Mouse (Mus musculus) neutrophil, adult 5-6 weeks (primary cell): ENCODE data around the gene Tbc1d10c. TPM values are rescaled to one million over a fixed set of nuclear protein-coding genes. Genes with fewer than 3 reads are reported as not detected.

ENCODE experiments used
- ATAC-seq: fragments of 151-379, 151-347 bp; 2 replicates; pipeline ENCODE4 v1.8.0; 2017; ENCODE audit warnings: mild to moderate bottlenecking, moderate TSS enrichment; ENCODE audit not compliant: insufficient number of reproducible peaks, poor library complexity, low FRiP score, severe bottlenecking; ENCODE audit errors: extremely low read depth
- total RNA-seq: library from RNA; stranded (forward); fragments of 200-1000 nt; gene quantifications from 2 replicates; pipeline ENCODE4 v1.2.3, GENCODE M21; 2017

Gene Tbc1d10c
- 231 and 269 TPM in 2 replicates for total RNA-seq

DNA sequence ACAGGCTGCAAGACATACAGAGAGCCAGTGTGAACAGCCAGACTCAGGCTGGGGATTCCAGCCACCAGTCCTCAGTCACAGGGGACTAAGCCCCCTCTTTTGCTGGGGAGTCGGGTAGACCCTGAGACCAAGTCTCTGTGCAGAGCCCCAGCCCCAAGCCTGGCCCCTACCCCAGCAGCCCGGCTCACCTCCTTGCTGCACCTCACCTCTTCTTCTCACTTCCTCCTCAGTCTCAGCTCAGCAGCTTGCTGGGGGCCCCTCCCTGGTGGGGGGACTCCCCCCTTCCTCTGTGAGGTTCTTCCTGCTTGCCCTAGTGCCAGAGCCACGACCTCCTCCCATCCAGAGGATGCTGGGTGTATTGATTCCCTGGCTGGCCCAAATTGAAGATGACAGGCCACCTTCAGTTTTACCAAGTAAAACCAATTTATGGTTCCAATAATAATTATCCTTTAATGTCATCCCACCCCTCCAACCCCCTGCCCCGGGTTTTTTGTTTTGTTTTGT is at the start of gene Tbc1d10c:
Tbc1d10c (minus strand) TSS at position 454 of the 504 bp plus-strand sequence.
- peak; percentile 71 for ATAC-seq

DNA sequence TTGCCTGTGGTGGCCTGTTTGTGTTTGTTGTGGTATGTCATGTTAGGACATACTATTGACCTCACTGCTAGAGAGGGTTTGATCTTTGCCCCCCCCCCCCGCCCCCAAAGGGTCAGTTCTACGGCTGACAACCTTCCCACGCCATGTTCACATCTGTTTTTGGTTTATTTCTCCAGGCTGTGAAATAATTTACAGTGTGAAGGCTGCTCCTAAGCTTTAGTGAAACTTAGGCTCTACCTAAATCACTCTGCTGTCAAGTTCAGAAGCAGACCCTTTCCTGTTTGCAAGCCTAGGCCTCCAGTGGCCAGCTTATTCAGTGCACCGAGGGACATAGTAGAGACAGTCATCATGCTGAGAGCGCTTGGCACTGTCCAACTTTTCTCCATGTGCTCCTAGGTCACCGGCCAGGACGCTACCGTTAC is 49.2 kb upstream of the Tbc1d10c start:
- no peak for ATAC-seq

DNA sequence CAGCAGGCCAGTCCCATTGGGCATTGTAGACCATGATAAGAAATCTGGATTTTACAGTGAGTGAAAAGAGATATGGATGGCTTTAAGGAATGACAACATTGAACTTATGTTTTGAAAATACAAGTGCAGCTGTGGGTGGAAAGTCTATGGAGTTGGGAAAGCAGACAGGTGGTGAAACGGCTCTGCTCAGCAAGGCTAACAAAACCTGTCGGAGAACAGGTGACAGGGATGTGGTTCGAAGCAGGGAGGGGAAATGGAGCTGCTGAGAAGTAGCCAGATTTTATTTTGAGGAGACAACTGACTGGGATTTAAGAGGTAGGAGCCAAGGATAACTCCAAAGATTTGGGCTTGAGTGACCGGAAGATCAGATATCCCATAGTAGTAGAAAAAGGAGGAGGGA is 43.5 kb upstream of the Tbc1d10c start:
- ATAC-seq, result no peak

DNA sequence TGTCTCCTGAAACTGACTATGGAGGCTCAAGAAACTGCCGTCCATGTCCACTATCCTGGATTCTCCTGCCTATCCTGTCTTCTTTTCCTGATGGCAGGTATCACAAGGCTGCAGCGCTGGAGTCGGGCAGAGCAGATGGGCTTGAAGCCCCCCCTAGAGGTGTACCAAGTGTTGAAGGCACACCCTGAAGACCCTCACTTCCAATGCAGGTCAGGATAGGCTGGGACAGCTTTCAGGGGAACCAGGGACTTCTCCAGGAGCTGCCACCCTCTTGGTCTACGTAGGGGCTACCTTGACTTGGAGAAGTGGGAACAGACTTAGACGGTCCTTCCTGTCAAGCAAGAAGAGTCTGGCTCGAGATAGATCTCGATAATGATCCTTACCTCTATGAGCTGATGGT is 41.6 kb upstream of the Tbc1d10c start:
- no peak for ATAC-seq

DNA sequence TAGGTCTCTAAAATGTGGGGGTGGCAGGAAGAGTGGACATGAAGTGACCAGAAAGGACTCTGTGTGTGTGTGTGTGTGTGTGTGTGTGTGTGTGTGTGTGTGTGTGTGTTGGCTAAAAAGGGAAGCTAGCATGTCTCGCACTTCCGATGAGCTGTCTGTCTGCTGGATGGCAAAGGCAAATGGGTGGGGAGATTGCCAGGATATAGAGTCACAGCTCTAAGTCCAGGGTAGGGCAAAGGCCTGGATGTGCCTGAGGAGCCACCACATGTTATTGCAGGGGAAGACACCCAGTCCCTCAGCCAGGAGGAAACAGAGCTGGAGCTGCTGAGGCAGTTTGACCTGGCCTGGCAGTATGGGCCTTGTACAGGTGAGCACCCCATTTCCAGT is 41.1 kb upstream of the Tbc1d10c start:
- ATAC-seq, result peak; percentile 11; the same call in 1 of the 2 replicates

DNA sequence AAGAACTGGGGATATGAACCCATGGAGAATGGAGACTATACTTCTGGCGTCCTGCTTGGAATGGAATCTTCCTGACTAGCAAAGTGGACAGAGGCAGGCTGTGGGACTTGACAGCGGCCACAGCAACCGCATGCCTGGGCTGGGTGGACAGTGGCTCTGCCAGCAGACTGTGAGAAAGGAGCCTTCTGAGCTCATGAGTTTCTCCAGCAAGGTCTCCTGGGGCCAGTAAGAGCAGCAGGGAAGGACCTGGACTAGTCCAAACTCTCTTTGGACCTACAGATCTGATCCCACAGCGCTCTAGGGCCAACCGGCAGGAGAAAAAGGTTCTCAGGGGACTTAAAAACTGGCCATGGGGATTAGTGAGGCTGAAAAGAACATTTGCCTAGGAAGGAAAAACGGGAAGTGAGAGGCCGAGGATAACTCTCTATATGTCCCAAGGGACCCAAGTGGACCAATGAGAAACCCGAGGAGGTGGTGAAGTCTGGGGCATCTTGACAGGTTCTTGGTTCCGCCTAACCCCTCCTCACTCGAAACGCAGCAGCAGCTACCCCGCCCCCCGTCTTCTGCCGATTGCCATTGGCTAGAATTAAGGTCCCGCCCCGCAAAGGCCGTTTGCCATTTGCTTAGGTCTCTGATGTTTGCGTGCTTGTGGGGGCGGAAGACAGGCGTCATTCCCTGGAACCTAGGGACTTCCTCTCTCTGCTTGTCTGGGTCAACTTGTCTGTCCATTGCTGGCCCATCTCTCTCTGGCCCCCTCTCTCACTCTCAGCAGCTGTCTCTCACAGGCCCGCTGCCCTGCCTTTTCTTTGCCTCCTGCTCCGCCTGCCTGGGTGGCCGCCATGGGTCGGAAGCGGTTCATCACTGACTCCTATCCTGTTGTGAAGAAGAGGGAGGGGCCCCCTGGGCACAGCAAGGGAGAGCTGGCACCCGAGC is 40.4 kb upstream of the Tbc1d10c start, which contains the start of gene Pold4:
Pold4 (plus strand) TSS at position 647 of the 933 bp plus-strand sequence.
- peak; percentile 78 for ATAC-seq

DNA sequence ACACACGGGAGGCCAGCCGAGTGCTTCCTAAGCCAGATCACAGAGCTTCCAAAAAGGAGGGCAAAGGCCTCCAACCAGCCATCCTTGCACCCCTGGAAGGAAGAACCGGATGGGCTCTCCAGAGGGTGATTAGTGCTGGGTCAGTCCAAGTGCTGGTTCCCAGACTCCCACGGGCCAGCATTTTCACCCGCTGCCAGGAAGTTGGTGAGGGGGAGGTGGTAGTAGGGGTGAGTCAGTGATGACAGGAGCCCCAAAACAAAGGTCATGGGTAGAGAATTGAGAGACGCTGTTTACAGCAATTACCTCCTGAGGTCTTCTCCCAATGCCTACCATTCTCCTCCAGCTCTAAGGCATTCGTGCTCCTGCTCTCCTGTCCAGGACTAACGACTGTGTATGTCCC is 39.3 kb upstream of the Tbc1d10c start:
- no peak for ATAC-seq

DNA sequence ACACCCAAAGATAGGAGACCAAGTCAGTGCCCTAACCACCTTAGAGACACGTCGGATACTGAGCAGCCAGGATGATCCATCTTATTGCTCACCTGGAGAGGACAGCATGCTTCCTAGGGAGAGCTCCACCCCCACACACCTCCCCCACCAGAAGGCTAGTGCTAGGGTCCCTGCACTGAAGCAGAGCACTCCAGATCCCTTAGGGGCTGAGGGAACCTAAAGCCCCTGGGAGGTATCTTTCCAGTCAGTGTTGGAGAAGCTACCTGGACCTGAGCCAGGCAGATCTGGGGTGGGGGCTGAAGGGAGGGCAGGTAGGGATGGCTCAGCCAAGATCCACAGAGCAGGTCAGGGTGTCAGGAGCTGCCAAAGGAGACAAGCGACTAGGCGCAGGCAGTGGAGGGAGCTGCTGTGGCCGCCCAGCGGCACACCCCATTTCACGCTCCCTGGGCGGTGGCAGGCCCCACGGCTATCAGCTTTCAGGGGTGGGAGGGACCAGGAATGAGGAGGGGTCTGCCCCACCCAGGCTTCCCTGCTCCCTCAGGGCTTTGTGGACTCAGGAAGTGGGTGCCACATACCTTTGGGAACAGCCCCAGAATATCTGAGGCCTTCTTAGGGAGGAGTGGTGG is 38.5 kb upstream of the Tbc1d10c start:
- no peak for ATAC-seq

DNA sequence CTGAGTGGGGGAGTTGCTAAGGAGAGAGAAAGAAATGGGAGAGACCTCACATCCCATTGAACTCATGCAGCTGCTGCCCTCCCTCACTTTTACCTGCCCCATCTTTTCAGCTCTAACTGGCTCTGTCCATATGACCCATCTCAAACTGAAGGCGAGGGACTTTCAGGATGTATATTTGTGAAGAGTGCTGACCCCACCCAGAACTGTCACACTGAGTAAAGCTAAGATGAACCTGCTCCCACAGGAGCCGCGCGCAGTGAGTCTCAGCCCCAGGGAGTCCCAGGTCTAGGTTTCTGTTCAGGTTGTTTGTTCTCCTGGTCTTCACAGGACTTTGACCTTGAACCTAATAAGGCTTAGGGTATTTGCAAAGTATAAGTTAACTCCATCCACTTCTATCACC is 37.8 kb upstream of the Tbc1d10c start:
- ATAC-seq, result no peak

DNA sequence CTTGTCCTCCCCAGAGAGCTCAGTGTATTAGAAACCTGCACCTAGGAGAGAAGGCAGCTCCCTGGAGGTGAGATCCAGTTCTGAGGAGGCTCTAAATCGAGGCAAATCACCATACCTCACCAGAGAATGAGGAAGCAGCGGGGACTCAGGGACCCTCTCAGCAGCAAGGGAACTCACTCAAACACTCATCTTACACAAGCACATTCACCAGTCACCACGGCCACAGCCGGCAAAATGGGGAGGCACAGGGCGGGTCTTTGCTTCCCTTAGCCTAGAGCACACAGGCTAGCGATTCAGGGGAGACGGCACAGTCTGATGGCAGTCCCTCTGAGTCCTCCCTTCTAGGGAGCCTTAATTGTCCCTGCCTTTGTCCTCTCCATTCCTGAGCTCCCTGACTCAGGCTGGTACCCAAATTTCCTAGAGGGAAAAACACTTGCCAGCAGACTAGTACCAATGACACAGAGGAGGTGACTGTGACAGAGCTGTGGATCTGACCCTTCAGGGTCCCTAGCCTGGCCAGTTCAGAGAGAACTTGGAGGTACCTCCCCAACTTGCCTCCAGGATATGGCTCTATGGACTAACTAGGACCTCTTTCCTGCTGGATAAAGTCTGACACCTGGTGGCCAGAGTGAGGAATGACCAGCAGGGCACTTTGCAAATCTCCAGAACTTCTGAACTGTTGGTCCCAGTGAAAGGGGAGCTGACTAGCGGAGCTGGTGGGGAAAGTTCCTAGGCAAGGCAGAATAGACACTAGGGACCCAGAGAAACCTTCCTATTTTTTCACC is 37.0 kb upstream of the Tbc1d10c start:
- ATAC-seq, result peak; percentile 34; the same call in 1 of the 2 replicates

DNA sequence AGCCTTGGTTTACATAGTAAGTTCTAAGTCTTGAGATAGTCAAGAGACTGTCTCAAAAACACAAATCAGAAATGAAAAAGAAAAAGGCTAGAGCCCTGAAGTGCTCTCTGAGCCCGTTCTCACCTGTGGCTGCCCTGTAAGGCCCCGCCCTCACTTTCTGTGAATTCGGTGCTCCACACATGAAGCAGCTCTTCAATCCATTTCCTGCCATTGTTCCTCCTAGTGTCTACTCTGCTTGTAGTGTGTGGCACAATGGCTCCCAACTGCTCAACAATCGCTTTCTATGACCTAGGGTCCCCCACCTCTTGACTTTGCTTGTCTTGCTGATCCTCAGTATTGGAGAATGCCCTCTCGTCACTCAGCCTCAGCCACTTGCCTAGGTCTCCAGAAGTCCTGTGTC is 36.4 kb upstream of the Tbc1d10c start:
- ATAC-seq, result no peak

DNA sequence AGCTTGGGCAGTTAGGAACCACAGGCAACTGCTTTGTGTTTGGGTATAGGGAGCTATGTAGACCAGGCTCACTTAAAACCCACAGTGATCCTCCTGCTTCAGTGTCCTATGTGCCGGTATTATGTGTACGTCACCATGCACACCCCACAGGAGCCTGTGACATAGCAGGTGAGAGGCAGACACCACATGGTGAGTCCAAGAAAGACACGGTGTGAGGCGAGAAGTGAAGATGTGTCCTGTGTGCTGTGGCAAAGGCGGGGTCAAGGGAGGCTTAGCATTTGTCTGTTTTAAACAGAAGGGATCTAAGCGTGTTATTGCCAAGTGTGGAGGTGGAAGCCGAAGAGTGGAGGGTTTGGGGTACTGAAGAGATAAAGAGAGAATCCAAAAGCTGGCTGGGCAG is 35.7 kb upstream of the Tbc1d10c start:
- peak; percentile 3; the same call in 1 of the 2 replicates for ATAC-seq

DNA sequence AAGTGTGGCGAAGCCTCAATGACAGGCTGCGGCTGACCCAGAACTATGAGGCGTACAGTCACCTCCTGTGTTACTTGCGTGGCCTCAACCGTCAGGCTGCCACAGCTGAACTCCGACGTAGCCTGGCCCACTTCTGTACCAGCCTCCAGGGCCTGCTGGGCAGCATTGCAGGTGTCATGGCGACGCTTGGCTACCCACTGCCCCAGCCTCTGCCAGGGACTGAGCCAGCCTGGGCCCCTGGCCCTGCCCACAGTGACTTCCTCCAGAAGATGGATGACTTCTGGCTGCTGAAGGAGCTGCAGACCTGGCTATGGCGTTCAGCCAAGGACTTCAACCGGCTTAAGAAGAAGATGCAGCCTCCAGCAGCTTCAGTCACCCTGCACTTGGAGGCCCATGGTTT is 31.1 kb upstream of the Tbc1d10c start:
- ATAC-seq, result peak; percentile 7; the same call in 1 of the 2 replicates

DNA sequence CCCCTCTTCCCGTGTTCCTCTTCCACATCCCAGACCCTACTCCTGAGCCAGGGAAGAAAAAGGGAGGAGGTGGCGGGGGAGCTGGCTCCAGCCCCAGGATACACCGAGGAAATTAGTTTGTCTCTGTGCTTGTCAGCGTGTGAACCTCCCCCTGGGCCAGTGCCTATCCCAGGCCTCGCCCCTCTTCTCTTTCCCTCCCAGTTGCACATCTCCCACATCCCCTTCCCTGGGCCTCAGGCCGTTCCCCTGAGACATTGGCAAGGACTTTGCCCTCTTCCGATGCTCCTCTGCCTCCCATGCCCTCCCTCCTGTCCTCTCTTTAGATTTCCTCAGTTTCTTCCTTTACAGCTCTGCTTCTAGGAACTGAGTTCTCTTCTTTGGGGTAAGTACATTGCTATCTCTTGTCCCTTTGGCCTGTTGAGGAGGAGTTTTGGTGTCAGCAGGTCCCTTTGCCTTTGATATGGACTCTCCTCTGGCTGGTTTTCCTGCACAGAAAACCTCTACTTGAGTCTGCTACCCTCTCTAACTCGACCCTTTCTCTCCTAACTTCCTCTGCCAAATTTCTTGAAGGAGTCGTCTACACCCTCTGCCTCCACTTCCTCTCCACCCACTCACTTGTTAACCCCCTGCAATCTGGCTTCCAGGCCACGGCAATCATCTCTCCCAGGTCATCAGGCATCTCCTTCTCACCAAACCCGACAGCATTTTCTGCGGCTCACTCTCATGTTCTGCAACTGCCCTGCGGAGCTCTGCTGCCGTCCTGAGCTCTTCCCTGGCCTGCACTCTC is 30.1 kb upstream of the Tbc1d10c start:
- ATAC-seq, result no peak

DNA sequence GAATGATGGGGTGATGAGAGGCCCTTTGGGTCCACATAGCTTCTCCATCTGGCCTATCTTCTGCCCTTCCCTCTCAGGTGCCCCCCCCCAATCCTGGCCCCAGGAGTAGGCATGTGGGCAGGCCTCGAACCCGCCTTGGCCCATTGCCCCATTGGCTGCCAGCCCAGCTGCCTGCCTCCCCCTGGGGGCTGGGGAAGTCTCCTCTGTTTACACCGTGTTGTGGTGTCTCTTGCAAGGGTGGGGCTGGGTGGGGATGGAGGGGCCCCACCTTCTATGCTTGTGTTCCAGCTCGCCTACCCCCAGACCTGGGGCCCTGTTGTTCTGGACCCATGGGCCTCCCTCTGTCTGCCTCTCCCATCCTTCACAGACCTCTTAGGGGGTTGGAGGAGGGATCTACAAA is 29.3 kb upstream of the Tbc1d10c start:
- no peak for ATAC-seq

DNA sequence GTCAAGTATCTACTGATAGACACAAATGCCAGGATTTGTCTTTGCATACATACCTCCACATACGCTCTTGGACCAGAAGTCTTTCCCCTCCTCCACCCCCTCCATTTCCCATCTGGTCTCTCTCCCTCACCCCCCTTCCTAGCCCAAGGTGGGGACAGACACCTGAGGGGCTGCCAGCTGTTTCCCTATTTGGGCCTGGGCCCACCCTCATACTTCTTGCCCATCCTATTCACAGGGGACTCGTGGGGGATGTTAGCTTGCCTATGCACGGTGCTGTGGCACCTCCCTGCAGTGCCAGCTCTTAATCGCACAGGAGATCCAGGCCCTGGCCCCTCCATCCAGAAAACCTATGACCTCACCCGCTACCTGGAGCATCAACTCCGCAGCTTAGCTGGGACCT is 28.9 kb upstream of the Tbc1d10c start:
- no peak for ATAC-seq

DNA sequence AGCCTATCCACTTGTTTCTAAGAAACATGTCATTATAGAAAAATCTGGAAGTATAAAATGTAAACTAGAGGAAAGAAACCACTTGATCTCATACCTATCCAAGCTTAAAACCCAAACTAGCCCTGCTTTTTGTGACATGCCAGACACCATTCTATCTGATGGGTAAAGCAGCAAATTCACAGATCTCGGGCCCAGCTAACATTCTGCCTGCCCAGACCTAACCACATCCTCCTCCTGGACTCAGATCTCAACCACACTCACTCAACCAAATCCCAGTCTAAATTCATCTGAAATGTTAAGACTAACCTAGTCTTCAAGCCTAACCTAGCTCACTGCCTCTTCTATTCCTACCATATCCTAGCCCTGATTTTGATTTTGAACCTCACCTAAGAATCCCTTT is 27.7 kb upstream of the Tbc1d10c start:
- ATAC-seq, result peak; percentile 31; the same call in 1 of the 2 replicates

DNA sequence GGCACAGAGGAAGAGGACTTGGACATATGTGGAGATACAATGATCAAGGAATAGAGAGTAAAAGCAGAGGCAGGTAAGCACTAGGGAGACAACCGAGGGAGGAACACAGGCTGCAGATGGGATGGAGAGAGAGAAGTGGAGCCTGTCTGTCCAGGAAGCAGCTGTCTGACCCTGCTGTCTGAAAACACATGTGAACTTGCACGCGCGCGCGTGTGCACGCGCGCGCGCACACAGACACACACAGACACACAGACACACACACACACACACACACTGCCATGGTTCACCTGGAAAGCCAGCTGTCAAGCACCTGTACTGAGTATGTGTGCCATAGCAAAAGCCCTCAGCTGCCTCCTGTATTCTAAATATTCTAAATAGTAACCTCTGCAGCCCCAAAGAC is 27.2 kb upstream of the Tbc1d10c start:
- no peak for ATAC-seq
